Mouse (Mus musculus): ENCODE results near the gene Khdc3.
"Not testable (repeated sequence)": the region's sequence is repeated elsewhere in the genome, so short reads cannot be mapped to it uniquely, and the experiment has no call there.

Khdc3 gene

GRCm38 (mm10) chr9:73102181-73102580 lies 545 bp downstream of the Khdc3 start, which contains the start of gene Gm20509:
TSS of gene Gm20509 (plus strand) at chr9:73102470.
- DNase-seq (ENCODE audit: low read depth, low spot score), result no peak

GRCm38 (mm10) chr9:73103159-73103879 lies 1.7 kb downstream of the Khdc3 start:
- no peak for DNase-seq (ENCODE audit: low read depth, low spot score)

GRCm38 (mm10) chr9:73103880-73104198 lies 2.2 kb downstream of the Khdc3 start:
- no peak for DNase-seq (ENCODE audit: low read depth, low spot score)

- no peak for DNase-seq (ENCODE audit: low read depth, low spot score)
These were observed 3.5 kb downstream of the Khdc3 start for GRCm38 (mm10) chr9:73105141-73105540.

GRCm38 (mm10) chr9:73105771-73106170 lies 4.1 kb downstream of the Khdc3 start:
- DNase-seq (ENCODE audit: low read depth, low spot score), result no peak

- DNase-seq (ENCODE audit: low read depth, low spot score), result peak; percentile 93
These were observed 11.6 kb downstream of the Khdc3 start, which contains the start of gene Rsl24d1 for GRCm38 (mm10) chr9:73112919-73113906. TSS of gene Rsl24d1 (plus strand) at chr9:73113426.

- DNase-seq (ENCODE audit: low read depth, low spot score), result not testable (repeated sequence)
These were observed 15.1 kb downstream of the Khdc3 start for GRCm38 (mm10) chr9:73116704-73117103.

- peak; percentile 39 for DNase-seq (ENCODE audit: low read depth, low spot score)
These were observed 16.4 kb downstream of the Khdc3 start for GRCm38 (mm10) chr9:73118012-73118411.

GRCm38 (mm10) chr9:73121735-73122134 lies 20.1 kb downstream of the Khdc3 start:
- peak; percentile 54 for DNase-seq (ENCODE audit: low read depth, low spot score)

- no peak for DNase-seq (ENCODE audit: low read depth, low spot score)
These were observed 23.5 kb downstream of the Khdc3 start for GRCm38 (mm10) chr9:73125043-73125570.

- no peak for DNase-seq (ENCODE audit: low read depth, low spot score)
These were observed 25.8 kb downstream of the Khdc3 start for GRCm38 (mm10) chr9:73127457-73127856.

- no peak for DNase-seq (ENCODE audit: low read depth, low spot score)
These were observed 28.2 kb downstream of the Khdc3 start for GRCm38 (mm10) chr9:73129875-73130274.

- DNase-seq (ENCODE audit: low read depth, low spot score), result peak; percentile 77
These were observed 28.9 kb downstream of the Khdc3 start for GRCm38 (mm10) chr9:73130529-73130928.

GRCm38 (mm10) chr9:73137341-73137886 lies 35.8 kb downstream of the Khdc3 start:
- DNase-seq (ENCODE audit: low read depth, low spot score), result no peak

Data from 3T3-L1 (cell line).